Mouse (Mus musculus): ENCODE results near the gene Bag6. TPM values are rescaled to one million over a fixed set of nuclear protein-coding genes. Genes with fewer than 3 reads are reported as not detected.

Gene Bag6
- total RNA-seq, 1 experiment from 2014 or later = 104 TPM

DNA sequence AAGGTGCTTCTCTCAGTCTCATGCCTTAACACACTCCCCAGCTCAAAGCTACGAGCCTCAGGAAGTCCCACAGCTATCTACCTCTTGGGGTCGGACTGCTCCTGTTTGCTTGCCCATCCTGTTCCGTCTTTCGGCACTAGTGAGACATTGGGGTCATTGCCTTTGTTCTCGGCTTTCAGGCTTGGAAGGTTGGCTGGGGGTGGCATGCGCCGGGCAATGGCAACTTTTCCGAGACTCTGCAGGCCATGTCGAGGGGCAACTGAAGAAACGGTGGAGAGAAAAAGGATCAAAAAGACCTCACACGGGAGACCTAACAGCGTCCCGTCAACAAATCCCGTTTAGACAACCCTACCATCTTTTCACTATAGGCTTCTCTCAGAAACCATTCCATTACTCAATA lies 27.1 kb downstream of the Bag6 start:
- ATAC-seq (replicated peaks; ENCODE audit: insufficient number of reproducible peaks, low FRiP score, low TSS enrichment, poor library complexity, severe bottlenecking) = no peak

DNA sequence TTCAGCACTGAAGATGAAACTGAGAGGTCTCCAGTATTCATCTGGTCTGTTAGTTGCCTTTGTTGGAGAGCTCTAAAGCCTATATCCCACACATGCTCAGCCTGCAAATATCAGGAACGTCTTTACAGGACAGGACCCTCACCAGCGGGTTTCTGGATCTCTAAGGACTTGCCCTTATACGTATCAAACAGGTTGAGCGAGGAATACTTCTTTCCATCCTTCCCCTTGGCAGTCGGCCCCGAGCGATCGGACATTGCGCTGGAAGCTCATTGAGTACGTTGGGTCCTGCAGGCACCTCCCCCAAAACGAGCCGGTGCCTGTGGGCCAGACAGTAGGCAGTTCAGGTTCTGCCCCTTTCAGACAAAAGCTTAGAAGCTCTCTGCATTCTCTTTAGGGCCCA lies 27.8 kb downstream of the Bag6 start:
- ATAC-seq (replicated peaks; ENCODE audit: insufficient number of reproducible peaks, low FRiP score, low TSS enrichment, poor library complexity, severe bottlenecking) = no peak

- ATAC-seq (replicated peaks; ENCODE audit: insufficient number of reproducible peaks, low FRiP score, low TSS enrichment, poor library complexity, severe bottlenecking) = no peak
Observed at GRCm38 (mm10) chr17:35163326-35164081, 28.5 kb downstream of the Bag6 start.

- ATAC-seq (replicated peaks; ENCODE audit: insufficient number of reproducible peaks, low FRiP score, low TSS enrichment, poor library complexity, severe bottlenecking) = no peak
Observed at GRCm38 (mm10) chr17:35164218-35164567, 29.2 kb downstream of the Bag6 start.

DNA sequence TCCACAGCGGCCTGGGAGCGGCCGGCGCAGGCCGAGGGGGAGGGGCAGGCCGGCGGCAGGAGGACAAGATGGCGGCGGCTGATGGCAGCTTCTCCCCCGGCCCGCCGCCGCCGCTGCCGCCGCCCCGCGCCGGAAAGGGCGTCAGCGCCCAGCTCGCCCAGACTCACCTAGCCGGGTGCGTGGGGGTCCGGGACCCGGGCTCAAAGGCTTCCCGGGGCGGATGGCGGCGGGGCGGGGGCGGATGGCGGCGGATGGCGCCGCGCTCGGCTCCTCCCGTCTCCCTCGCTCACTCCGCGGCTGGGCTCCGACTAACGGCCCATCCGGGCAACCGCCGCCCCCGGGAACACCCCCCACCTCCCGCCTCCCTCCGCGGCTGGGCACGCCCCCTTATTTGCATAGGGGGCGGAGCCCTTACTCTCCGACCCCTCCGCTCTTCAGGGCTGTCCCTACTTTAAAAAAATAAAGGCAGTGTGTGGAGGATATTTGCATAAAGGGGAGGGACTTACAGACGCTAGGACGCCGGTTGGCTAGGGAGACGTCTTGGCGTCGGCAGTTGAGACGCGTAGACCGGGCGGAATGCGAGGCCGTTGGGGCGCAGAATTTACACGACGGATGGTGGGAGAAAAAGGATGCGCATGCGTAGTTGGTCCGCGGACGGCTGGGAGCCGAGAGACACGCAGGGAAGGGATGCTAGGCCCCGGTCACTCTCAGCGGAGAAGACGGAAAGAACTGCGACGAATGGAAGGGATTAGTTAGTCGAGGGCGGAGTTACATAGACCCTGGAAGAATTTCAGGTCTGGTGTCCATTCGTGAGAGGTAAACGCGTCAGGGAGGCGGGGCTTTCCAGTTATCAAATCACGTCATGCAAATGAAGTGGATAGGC lies 29.8 kb downstream of the Bag6 start, which contains the start of gene Prrc2a:
Prrc2a (minus strand) TSS at position 330 of the 883 bp plus-strand sequence.
- ATAC-seq (replicated peaks; ENCODE audit: insufficient number of reproducible peaks, low FRiP score, low TSS enrichment, poor library complexity, severe bottlenecking) = peak; percentile 85

GRCm38 (mm10) chr17:35165451-35166155 lies 30.6 kb downstream of the Bag6 start:
- no peak for ATAC-seq (replicated peaks; ENCODE audit: insufficient number of reproducible peaks, low FRiP score, low TSS enrichment, poor library complexity, severe bottlenecking)

DNA sequence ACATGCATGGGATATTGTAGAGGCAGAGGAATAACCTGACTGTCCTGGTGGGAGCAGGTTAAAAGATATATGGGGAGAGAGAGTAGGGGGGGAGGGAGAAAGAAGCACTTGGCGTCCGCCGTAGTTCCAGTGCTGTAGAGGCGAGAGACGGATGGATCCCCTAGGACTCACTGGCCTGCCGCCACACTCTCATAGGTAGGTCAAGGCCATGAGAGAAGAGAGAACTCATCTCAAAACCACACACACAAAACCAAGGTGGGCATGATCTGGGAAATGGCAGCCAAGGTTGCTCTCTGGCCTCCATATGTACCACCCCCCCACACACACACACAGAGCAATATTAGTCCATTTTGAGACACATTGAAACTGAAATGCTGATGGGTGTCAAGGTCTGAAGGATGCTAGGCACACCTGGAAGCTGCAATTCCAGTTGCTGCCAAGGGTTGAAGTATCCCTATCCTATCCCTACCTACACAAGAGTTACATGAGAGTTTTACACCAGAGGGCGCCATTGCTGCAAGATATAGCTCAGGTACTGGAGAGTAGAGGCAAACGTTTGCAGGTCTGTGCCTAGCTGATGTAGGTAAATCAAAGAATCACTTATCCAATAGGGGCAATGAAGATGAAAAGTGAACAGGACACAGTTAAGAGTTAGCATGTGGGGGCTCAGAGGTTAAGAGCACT lies 31.5 kb downstream of the Bag6 start:
- 0 out of 2 replicates have a peak, but pooled peaks have one; percentile 11 for ATAC-seq (replicated peaks; ENCODE audit: insufficient number of reproducible peaks, low FRiP score, low TSS enrichment, poor library complexity, severe bottlenecking)

DNA sequence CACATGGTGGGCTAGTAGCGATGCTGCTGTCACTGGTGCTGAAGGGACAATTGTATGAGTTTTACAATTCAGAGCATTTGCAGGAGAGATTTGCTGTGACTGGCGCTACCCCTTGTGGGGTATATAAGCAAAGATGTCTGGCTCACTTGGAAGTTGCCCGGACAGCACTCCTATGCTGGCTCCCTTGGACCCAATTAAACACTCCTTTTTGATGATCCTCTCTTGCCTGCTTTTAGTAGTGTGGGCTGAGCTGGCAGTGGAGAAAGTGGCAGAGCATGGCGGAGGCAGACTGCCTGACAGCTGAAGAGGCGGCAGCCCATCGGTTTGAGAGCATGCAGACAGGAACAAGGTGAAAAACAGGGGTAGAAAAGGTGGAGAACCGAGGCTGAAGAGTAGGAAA lies 32.8 kb downstream of the Bag6 start:
- ATAC-seq (replicated peaks; ENCODE audit: insufficient number of reproducible peaks, low FRiP score, low TSS enrichment, poor library complexity, severe bottlenecking) = no peak

- no peak for ATAC-seq (replicated peaks; ENCODE audit: insufficient number of reproducible peaks, low FRiP score, low TSS enrichment, poor library complexity, severe bottlenecking)
Observed at GRCm38 (mm10) chr17:35168541-35169207, 33.7 kb downstream of the Bag6 start.

- peak; percentile 74 for ATAC-seq (replicated peaks; ENCODE audit: insufficient number of reproducible peaks, low FRiP score, low TSS enrichment, poor library complexity, severe bottlenecking)
Observed at GRCm38 (mm10) chr17:35172445-35173234, 37.7 kb downstream of the Bag6 start.

GRCm38 (mm10) chr17:35173329-35173728 lies 38.4 kb downstream of the Bag6 start:
- ATAC-seq (replicated peaks; ENCODE audit: insufficient number of reproducible peaks, low FRiP score, low TSS enrichment, poor library complexity, severe bottlenecking) = 0 out of 2 replicates have a peak, but pooled peaks have one; percentile 13

GRCm38 (mm10) chr17:35174201-35174977 lies 39.4 kb downstream of the Bag6 start:
- 0 out of 2 replicates have a peak, but pooled peaks have one; percentile 23 for ATAC-seq (replicated peaks; ENCODE audit: insufficient number of reproducible peaks, low FRiP score, low TSS enrichment, poor library complexity, severe bottlenecking)

- no peak for ATAC-seq (replicated peaks; ENCODE audit: insufficient number of reproducible peaks, low FRiP score, low TSS enrichment, poor library complexity, severe bottlenecking)
Observed at GRCm38 (mm10) chr17:35175382-35175781, 40.4 kb downstream of the Bag6 start.

- ATAC-seq (replicated peaks; ENCODE audit: insufficient number of reproducible peaks, low FRiP score, low TSS enrichment, poor library complexity, severe bottlenecking) = no peak
Observed at GRCm38 (mm10) chr17:35175968-35176367, 41.0 kb downstream of the Bag6 start, which contains the start of gene Aif1. Gene Aif1 (minus strand): TSS chr17:35176068.

DNA sequence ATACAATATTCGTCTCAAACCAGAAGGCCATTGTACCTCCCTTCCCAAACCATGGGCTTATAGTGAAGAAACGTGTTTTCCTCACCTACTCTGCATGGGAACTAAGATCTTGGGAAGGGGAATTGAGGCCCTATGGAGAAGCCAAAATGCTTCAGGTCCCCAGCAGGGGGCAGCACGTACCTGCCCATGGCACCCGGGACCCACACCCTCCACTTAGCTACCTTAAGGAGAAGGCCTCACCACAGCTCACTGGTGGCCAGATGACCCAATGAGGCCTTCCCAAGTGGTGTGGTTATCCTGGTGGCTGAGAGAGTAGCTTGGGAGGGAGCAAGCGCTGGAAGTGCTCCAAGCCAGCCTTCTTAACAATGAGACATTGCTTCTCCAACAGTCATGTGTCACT lies 43.5 kb downstream of the Bag6 start:
- ATAC-seq (replicated peaks; ENCODE audit: insufficient number of reproducible peaks, low FRiP score, low TSS enrichment, poor library complexity, severe bottlenecking) = peak; percentile 87

DNA sequence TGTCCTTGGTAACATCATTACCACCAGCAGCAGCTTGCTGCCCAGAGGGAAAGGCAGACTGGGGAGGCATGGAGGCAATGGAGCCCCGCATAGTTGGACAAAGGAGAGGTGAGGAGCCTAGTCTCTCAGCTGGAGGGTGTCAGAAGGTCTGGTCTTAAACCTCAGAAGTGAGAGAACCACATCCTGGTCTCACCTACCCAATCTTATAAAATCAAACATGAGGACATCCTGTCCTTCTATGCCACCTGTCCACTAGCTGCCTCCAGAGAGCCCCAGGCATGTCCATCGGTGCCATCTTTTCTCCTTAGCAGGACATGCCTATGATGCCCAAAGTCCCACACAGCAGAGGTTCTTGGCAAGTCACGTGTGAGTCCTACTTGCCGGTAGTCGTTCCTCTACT lies 45.1 kb downstream of the Bag6 start:
- no peak for ATAC-seq (replicated peaks; ENCODE audit: insufficient number of reproducible peaks, low FRiP score, low TSS enrichment, poor library complexity, severe bottlenecking)
